Mouse (Mus musculus) ovary, adult 18-20 months (tissue): ENCODE results near the gene Enpp4.

Experiments
- DNase-seq: peaks from one replicate; pipeline ENCODE4 v3.0.0; 2022; ENCODE audit warnings: low spot score, mixed read lengths

Gene Enpp4

DNA sequence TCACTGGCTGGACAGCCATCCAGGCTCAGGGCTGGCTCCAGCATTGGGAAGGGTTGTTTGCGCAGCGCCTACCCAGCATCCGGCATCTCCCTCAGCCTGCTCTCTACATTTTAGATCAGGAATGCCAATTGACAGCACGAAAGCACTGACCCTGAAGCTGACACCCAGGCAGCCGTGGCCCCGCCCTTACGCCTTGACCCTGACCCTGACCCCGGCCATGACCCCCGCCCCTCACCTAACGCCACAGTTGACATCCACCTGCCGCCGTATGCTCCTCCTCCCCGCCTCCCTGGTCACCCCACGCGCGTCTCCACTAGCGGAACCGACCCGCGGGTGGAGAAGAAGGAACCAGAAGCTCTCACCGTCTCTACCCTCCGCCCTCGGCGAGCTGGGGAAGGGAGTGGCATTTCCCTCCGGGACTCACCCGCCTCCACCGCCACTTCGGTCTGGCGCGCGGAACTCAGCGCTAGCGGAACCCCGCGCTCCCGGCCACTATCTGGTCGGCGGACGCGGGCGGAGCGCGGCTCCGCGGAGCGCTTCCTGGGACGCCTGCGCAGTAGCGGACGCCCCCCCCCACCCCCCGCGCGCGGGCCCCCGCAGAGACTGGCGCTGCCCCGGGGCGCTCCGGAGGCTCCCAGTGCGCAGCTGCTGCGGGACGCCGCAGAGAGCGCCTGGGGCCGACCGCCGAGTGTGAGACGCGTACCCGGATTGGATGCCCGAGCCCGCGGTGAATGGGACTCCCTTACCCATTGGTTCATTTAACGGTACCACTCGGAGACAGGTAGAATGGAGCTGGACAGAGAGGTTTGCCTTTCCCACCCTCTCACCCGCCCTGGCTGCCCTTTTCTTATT lies at the start of gene Enpp4:
Gene Enpp4 (minus strand): TSS at position 523 of the 852 bp plus-strand sequence.
- DNase-seq, result peak; percentile 86

DNA sequence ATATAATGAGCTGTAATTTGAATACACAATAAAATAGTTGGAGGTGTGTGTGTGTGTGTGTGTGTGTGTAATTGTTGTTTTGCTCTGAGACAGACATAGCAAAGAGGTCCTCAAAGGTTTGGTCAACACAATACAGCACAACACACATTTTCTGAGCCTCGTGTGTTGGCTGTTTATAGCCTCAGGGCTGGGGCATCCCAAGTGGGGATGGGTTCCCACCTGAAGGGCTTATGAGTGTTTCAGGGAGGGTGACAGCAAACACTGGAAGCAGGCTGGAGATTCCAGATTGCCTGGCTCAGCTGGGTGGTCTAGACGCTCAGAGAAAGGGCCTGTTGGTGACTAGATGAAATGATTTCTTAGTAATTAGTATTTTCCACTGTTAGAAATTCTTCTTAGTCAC lies 49.6 kb upstream of the Enpp4 start:
- DNase-seq, result no peak

DNA sequence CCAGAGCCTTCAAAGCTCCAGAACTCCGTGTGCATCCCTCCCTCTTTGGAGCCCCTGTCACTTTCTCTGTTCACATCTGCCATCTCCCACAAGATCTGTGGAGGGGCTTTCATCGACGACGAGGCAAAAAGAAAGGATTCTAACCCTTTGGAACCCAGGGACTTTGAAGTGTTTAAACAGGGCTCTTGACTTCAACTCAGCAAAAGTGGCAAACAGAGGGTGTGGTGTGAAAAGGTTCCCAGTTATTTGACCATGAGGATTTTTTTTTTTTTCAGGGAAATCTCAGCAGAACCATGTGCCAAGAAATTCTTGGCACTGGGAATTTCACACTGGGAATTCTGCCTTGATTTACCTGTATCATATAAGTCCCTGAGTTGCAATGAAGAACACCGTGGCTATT lies 48.3 kb upstream of the Enpp4 start:
- no peak for DNase-seq

DNA sequence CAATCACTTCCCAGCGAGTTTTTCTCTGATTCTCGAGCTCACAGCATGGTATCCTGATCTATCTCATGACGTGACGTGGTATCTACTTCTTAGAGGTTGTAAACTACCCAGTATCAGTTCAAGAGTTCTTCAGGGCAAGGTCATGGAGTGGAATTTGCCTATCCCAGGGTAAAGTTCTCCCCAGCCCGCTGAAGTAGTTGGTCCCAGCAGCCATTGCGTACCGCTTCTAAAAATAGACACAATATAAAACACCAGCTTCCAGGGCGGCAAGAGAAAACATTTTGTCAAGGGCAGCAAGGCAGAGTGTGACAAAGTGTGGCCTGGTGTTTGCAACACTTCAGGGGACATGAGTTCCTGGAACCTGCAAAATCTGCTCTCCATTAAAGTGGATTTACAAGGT lies 46.3 kb upstream of the Enpp4 start:
- no peak for DNase-seq

DNA sequence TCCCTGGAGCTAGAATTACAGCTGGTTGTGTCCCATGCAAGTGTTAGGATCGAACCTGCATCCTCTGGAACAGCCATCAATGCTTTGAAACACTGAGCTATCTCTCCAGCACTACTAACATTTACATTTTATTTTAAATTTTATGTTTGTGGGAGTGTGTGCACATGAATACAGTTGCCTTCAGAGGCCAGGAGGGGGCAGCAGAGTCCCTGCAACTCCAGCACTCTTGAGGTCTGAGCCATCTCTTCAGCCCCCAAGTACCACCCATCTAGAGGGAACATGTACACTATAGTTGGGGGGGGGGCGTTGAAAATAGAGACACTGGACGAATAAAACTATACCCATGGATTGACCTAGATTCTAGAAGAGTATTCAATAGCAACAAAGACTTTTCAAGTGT lies 45.5 kb upstream of the Enpp4 start:
- no peak for DNase-seq

DNA sequence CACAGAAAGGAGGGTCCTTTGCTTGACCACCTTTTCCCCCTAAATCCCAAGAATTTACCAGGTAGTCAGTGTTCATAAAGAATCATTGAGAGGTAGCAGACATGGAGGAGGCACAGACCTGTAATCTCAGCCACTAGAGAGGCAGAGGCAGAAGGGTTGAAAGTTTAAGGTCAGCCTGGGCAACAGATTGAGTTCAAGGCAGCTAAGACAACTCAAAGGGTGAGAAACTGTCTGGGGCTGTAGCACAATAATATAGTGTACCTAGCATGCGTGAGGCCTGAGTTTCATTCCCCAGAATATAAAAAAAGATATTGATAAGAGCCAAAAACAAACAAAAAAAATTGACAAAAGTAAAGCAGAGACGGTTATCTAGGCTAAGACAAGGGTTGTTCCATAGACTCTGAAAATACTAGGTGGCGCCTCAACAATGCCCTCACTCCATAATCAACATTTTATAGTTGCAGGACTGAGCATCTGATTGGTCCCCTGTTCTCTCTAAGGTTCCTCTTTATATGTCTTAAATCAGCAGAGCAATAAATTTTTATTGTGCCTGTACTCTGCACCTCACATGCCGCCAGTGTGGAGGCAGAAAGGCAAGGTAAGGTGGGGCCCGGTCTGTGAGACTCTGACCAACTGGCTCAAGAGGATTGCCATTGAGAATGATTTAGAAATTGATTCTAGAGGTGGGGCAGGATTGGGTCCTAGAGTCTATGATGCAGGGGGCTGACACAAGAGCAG lies 42.7 kb upstream of the Enpp4 start:
- DNase-seq, result no peak

DNA sequence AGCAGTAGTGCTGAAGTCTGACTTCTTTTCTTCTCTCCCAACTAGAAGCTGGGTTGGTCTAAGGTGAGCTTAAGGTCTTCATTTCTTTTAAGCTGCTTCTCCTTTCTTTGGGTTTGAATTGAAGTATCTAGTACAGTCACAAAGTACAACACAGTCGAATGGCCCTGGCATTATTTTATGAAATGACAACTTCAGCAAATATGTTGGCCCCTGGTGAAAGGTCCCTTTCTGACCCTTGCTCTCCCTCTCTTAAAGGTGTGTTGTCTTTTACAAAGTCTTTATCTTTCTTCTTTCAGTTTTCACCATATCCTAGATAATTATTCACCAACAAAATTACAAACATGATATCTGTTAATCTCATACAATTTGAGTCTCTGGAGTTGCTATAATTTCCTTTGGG lies 40.2 kb upstream of the Enpp4 start:
- DNase-seq, result no peak

DNA sequence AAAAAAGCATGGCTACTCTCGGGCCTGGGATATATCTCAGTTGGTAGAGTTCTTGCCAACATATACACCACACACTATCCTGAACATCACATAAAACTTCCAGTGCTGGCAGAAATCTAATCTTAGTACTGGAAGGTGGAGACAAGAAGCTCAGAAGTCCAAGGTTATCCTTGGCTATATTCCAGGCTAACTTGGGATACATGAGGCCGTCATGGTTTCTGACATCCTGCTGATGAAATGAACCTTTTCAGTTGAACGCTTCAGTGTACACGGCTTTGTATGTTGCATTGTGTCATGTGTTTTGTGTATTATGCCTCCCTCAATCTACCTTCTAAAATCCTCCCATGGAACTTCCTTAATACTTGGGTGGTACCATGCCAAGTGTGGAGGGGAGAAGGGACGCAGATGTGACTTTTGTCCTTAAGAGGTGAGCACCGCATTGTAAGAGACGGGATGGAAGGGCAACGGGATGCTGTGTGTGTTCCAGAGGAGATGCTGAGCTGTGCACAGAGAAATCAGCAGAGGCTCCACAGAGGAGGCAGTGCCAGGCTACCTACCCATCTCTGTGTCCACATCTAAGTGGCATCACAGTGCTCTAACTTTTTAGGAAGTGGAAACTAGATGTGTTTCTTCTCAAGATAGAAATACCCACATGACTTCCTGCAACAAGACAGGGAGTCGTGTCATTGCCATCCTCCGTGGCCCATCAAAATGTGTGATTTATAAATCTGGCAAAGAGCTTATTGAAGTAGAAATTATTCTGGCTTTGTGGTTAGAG lies 31.4 kb upstream of the Enpp4 start:
- no peak for DNase-seq

DNA sequence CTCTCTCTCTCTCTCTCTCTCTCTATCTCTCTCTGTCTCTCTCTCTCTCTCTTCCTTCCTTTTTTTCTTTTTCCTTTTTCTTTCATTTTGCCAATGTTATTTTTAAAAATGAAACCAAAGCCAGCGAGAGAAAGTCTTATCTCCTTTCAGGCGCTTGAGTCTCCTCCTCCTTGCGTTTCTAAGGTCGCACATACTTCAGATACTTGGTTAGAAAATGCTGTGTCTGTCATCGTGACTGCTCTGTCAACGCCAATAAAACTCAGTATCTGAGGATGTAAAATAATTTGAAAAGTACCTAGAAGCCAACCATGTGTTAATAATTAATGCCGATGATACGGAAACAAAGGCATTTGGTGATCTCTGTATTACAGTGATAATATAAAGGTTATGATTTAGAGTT lies 30.4 kb upstream of the Enpp4 start:
- DNase-seq, result no peak

DNA sequence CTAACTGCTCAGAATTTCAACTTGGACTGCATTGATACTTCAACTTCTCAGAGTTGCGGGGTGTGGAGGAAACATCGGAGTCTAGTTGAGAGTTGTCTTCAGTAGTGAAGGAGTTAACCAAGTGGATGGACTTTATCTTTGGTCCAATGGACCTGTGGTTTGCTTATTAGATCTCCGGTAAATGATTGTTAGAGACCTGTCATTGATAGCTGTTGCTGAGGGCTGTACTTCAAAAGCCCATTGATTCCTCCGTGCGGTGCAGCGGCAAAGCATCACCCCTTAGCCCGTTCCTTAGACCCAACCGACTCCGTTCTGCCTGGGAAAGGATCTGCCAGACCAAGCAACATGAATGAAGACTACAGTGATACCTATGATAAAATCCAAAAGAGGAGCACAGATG lies 28.9 kb upstream of the Enpp4 start:
- no peak for DNase-seq

DNA sequence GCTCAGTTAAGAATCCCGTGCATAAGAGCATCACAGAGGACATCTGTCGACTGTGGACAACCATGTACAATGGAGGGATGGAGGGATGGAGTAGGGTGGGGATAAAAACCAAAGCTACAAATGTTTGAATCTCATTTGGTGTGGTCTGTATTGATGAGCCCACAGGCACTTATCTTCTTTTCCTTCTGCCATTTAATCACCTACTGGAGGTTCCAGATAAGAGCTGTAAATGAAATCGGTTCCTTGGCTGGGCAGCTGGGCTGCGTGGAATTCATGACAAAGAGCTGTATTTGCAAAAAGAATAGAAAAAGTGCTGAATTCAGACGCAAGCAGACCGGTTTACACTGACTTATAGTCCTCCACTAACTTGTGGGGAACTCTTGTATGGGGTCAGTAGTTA lies 28.5 kb upstream of the Enpp4 start:
- no peak for DNase-seq

DNA sequence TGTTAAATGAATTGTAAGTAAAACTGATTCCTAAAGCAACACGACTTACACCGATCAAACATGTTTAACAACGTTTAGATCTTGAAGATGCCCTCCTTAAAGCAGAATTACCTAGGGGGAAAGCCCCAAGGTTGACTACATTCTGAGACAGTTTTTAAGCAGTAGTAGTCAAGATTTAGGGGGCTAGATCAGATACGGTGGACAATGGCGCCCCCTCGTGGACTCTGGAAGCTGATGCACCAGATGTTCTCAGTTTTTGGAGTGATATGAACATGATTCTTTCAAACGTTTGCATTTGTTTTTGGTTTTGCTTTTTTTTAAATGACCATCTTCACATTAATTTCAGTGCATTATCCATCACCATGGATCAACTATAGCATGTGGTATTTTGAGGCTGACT lies 24.8 kb upstream of the Enpp4 start:
- peak; percentile 11 for DNase-seq

DNA sequence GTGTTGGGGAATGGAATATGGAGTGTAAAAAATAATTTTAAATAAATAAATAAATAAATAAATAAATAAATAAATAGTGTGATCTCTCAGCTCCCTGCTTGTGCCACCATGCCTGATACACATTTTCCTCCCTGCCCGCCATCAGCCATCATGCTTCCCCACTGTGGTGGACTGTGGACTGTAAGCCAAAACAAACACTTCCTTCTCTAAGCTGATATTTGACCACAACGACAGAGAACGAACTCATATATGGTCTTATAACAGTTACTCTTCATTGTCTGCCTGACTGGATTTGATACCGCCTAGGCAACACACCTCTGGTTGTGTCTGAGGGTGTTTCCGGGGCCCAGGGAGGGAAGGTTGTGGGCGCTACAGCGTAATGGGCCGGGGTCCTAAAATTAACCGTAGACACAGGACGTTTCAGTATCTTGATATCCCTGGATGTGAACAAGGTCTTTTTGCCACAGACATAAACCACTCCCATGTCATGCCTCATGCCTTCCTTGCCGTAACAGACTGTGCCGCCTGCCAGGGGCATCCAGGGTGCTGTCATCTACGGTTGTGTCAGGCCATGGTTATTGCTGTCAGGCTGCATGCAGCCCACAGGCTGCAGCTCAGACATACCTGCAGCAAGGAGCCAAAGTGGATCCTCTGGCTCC lies 23.6 kb upstream of the Enpp4 start:
- no peak for DNase-seq

DNA sequence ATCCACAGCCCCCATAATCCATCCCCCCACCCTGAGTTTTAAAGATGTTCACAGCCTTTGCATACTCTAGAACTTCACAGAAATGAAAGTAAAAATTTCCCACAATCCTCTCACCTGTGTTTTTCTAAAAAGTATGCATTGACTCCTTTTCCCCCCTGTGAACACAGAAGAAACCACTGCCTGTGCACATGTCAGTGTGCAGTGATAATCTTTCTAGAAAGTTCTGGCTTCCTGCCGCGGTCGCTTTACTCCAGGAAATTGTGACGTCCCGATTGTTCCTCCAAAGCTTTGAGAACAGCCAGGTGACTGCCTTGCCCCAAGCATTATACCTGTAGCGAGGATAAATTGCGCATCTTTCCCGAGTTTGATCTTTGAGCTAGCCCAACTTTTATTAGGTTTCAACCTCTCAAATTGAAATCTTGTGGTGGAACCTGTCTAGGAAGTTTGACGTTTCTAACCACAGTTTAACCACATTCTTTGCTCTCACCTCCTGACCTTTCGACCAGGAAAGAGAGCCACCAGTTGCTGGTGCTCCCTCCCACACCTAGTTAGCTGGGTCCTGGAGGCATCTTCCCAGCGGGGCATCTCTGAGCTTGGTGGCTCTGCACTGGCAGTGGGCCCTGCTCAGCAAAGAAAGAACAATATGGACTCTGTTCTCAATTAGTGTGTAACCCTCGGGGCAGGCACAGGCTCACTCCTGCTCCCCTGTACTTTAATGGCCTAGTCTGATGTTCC lies 15.9 kb upstream of the Enpp4 start:
- DNase-seq, result no peak

DNA sequence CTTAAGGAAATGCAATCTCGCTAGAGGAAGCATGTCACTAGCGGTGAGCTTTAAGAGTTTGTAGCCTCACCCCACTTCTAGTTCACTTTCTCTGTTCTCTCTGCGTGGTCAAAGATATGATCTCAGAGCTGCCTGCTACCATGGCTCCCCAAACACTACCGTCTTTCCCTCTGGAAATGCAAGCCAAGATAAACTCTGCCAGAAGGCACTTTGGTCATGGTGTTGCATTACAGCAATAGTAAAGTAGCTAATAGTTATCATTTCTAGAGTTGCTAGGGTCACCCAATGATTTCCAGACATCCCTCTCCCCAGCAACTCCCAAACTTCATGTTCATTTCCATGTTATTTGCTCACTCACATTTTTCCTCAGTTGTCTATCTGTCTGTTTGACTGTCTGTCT lies 12.6 kb upstream of the Enpp4 start:
- DNase-seq, result no peak

DNA sequence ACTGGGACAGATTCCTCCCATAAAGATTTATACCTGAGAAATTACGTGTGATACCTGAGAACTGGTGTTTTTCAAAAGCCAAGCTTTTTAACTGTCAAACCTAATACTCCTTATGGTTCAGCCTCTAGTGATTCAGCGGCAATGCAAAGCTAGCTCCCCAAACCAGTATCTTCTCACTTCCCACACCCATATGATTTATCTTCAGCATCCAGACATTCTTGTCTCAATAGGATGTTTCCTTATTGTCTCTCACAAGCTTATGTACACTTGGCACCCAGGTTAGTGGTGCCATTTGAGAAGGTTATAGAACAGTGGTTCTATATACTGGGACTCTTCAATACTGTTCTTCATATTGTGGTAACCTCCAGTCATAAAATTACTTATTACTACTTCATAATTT lies 12.1 kb upstream of the Enpp4 start:
- no peak for DNase-seq

DNA sequence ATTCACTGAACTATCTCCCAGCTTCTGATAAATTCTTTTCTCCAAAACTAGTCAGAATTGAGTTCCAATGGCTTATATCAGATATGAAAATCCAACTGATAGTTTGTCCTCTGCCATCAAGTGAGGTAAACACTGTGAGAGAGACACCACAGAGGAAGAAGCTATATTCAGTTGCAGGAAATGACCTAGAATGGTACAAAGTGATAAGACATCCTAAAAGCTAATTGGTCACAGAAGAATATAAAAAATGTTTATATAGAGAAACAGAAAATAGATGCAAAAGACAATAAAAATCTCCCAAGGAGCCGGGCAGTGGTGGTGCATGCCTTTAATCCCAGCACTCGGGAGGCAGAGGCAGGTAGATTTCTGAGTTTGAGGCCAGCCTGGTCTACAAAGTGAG lies 11.0 kb upstream of the Enpp4 start:
- no peak for DNase-seq

DNA sequence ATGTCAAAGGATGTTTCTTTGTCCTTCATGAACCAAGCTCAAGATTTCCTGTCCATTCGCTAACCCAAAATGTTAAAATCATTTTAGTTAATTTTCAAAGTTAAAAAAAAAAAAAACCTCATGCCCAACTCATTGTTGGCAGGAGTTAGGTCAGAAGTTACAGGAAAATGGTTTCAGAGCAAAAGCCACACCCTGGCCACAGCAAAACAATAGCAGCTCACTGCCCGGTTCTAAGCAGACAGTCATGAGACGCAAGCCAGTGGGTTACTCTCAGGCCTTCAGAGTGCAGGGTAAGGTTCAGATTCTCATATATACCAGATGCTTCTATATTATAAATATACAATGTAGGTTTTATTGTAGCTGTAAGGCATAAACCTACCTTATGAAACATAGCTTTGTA lies 2.7 kb upstream of the Enpp4 start:
- no peak for DNase-seq

DNA sequence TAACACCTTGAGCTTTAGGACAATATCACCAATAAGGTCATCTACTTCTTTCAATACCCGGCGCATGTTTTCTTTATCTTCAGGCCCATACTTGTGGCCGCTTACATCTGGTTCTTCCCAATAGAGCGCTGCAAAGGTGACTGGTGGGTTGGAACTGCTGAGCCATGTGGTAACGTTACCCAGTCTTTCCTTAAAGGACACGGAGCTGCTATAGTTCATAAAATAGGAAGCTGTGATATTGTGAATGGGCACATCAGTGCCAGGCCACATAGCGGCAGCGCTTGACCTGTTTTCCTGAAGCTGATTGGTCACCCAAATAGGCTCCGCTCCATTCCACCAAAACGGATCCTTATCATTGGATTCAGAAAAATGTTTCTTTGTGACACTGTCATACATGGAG lies 3.6 kb downstream of the Enpp4 start:
- no peak for DNase-seq

DNA sequence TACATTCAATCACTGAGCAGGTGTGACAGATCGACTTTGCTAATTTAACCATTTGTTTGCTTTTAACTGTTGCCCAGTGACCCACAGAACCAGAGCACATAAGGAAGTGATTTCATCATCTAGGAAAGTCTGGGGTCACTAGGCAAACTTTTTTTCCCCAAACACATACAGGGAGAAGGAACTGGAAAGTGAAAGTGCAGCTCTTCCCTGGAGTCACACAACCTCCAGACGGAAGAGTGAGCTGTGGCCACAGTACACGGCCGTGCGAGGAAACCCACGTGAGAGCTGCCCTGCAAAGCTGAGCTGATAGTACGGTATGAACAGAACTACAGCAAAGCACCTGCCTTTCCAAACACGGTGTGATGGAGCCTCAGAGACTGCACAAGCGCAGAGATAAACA lies 4.7 kb downstream of the Enpp4 start:
- no peak for DNase-seq

DNA sequence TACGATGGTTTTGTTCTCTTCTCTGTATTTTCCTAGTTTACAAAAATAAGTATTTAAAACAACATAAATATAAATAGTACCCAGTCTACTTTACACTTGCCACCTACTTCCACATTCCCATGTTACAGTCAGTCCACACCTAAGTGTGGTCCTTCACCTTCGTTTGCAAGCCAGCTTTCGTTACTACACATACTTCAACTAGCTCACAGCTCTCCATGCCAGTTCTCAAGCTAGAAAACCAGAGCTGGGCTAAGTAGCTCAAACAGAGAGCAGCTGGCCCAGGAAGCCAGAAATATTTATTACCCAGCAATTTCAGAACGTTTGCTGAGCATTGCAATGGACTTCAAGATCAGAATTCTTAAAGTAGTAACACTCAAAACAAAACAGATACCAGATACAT lies 5.1 kb downstream of the Enpp4 start:
- DNase-seq, result no peak

DNA sequence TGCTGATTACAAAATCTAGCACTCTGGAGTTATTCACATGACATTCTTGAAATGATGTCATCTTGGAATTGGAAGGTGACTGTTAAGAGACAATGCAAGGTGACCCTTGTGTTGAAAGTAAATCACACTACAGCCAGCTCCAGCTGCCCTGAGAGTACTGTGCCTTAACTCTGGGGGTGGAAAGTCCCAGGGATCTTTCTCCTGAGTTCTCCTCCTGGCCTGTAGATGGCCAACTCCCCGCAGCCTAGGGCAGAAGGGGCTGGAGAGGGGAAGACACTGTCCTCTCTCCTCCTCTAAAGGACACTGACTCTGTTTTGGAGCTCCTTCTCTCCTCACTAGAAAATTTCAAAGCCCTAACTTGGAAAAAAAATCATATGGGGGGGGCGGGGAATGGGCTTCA lies 14.1 kb downstream of the Enpp4 start:
- DNase-seq, result no peak
